Mouse (Mus musculus): ENCODE measurements at regions not wholly inside any gene's neighbourhood (a gene's known extent, or its start where the extent isn't known, plus 50 kb on each side); places are given as distances from the start of the nearest gene placed in this dataset.

DNA sequence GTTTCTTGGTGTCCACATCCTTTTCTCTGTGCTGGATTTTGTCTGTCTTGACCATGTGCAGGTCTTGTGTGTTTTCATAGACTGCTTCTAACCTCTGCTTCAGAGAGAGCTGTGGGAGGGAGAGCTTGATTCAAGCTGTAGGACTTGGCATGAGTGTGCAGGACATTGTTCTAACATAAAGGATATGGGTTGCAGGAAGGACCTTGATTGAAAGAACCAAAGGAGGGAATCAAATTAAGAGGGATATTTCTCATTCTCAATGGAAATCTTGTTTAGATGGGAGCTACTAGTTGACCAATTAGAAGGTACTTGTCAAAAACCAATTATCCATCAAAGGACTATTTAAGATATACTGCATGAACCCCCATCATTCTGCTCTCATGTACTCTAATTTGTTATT, 244.9 kb upstream of the Xrcc4 start:
- TF ChIP-seq MAFK (IDR thresholded peaks at IDR 0.05; ENCODE audit: insufficient read depth, low read depth, low read length) = no peak
- no peak for TF ChIP-seq ZNF384 (IDR thresholded peaks at IDR 0.05; ENCODE audit: low read depth, low read length)

Data from ES-E14 (cell line).